Mouse (Mus musculus): Measurements from ENCODE around the gene Ugt2a1.

DNA sequence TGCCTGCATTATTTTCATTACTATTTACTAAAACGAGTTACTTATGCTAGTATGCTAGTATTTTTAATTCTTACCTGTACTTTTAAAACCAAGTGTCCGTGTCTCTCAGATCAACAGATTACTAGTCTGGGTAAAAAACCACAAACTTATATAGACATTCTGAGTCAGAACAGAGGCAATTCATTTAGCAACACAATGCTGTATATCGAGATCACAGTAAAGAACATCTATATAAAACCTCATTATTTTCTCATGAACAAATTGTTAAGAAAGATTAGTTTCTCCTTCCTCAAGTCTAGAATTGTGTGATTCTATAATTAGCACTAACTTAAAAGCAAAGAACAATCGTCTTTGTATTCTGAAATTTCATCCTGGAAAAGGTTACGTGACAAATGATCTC is 8.5 kb downstream of the Ugt2a1 start, which contains the start of gene Ugt2a2:
- no peak for TF ChIP-seq CTCF (IDR thresholded peaks at IDR 0.05; ENCODE audit: low read depth)
- no peak for TF ChIP-seq EP300 (IDR thresholded peaks at IDR 0.05; ENCODE audit: low read depth)
